Mouse (Mus musculus) ES-CJ7 (cell line): ENCODE measurements around the gene Med31.

ENCODE experiments used
- DNase-seq: peaks from one replicate; pipeline ENCODE4 v3.0.0; 2011; ENCODE audit warnings: low read depth, low spot score

Gene Med31

DNA sequence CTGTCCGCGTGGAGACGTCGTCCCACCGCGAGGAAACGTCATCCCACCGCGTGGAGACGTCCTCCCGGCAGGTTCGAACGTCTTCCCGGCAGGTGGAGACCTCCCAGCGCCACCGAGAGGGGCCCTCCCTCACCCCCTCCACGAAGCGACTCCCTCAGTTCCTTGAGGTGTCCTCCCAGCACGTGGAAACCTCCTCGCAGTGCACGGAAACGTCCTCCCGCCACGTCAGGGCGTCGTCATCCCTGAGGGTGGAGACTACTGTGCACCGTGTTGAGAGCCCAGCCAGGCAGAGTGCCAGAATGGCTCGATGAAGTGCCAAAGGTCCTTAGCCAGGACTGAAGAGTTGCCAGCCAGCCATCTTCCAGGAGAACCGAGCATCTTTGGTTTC lies at the start of gene Med31:
Med31 (minus strand) TSS at position 183 of the 388 bp plus-strand sequence.
- DNase-seq, result peak; percentile 79

DNA sequence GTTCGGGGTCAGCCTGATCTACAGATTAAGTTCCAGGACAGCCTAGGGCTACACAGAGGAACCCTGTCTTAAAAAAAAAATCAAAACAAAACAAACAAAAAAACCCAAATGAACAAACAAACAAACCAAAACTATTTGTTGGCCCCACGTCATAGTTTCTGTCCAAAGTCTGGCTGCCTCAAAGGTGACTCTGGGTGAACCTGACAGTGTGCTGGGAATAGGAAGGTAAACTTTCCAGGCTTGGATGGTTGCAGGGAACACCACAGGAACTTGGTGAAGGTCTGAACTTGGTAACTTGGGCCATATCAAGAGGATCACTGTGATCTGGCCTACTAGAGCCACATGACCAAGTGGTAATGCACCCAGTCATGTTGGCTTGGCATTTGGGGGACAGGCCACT lies 41.0 kb upstream of the Med31 start:
- no peak for DNase-seq

DNA sequence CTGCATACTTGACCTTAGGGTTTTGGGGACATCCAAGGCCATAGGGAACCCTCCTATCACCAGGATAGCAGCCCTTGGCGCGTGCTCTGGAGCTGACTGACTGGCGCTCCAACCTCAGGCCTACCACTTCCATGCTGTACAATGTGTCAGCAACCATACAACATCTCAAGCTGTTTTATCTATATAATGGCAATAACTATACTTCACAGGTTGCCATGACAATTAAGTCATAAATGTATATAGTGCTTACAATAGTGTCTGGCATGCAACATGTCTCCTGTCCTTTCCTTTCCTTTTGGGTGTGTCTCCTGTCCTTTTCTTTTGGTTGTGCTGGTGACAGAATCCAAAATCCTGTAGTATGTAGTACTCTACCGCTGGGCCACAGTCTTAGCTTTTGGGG lies 40.2 kb upstream of the Med31 start:
- no peak for DNase-seq

DNA sequence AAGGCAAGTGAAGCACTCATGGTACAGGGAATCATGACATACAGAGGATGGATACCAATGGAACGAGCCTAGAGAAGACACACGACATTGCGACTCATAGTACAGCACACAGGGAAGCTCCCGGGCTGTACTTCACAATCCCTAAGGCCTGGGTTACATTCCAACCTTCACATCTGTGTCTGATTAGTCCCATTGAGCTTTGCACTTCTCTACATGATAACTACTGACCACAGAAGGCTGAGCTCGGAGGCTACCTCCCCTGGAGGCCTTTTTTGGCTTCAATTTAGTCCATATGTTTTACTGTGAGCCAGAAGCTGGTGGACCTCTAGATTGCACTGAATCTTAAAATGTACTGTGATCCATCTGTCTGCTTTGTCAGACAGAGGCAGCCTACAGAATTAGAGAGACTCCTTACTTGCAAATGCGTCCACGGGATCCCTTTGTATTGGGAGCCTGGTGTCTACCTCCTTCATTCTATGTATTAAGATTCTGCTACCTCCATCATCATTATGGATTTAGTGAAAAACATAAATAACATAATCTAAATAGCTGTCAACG lies 29.9 kb upstream of the Med31 start:
- DNase-seq, result no peak

DNA sequence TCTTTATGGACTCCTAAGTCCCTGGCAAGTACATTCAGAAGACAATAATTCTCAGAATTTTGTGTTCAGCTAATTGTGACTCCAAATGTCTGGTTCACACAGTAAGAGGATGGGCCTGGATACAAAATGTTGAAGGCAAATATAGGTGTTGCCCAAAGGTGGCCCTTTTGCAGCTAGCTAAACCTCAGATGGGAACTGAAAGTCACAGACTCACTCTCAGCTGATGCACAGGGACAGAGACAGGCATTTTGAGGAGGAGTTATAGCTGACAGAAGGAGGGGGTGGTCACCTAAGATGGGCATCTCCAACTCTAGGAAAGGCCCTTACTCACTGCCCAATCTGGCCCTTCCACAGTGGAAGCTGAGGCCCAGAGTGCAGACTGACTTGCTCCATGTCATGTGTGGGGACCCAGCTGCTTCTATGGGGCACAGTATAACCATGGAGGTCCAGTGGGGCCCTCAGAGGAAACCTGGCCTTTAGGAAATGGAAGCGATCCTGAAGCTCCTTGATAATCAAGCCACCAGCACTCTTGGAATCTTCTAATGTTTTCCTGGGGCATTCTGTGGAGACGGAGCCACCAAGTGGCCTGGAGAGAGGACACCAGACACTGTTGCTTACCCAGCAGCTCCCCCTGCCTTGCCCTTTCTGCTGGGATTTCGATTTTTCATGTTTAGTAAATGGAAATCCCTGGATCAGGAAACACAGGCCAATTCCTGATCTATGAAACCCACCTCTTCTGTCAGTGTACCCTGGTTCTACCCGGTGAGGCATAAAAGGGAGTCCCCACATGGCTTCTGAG lies 24.9 kb upstream of the Med31 start:
- no peak for DNase-seq

DNA sequence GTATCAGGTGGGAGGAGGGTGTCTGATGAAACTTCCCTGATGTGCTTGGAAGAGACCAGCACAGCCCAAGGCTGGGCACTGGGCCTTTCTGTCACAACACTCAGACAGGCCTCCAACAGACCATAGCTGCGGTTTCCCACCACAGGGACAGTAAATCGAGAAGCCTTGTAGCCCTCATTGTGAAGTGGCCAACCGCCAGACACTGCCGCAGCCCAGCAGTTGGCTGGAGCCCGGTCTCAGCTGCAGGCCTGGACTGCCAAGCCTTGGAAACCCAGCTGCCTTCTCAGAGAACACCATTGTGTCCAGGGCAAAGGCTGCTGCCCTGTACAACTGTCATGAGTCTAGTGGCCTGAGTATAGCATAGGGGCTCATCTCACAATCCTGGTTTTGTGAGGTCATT lies 18.6 kb upstream of the Med31 start:
- no peak for DNase-seq

DNA sequence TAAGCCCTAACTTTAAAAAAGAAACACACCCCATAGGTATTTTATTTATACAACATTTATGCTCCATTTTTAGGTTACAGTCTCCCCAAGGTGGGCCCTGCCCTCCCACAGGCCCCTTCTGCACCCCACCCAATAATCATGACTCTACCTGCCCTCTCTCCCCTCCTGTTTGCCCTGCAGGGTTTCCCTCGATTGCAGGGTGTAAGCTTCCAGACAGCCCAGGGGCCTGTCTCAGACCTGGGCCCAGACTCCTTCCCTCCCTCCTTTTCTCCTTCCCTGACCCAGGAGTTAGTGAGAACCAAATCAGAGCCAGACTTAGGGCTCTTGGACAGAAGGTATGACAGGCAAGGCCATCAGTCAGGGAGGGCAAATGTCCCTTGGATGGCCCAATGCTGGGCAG lies 17.6 kb upstream of the Med31 start:
- no peak for DNase-seq

DNA sequence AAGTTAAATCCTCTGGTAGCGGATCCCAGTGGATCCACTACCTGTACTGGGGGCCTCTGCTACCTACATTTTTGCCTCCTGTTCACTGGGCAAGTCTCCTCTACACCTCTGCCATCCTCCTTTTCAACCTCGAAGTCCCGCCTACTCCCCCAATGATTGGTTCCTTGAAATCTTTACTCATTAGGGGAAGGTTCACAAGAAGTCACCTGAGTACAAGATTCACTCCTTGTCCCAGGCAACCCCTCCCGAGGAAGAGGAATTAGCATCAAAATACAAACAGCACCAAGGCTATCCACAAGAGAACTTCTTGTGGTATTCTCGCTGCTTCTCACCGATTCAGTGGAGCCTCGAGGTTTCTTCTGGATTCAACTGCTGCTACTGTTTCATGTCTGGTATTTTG lies 16.7 kb upstream of the Med31 start:
- peak; percentile 63 for DNase-seq

DNA sequence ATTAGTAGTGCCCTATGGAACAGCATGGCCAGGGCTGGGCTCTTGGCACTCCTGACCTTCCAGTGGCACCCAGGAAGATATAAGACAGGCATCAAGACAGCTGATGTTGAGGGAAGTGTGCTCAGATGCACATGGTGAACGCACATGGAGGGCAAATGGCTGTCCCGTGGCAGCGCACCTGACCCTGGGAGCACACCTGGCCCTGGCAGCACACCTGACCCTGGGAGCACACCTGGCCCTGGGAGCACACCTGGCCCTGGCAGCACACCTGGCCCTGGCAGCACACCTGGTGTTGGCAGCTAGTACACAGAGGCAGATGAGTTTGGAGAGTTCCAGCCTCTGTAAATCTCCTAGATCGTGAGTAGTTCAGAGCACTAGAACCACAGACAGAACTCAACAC lies 13.1 kb upstream of the Med31 start:
- DNase-seq, result no peak

DNA sequence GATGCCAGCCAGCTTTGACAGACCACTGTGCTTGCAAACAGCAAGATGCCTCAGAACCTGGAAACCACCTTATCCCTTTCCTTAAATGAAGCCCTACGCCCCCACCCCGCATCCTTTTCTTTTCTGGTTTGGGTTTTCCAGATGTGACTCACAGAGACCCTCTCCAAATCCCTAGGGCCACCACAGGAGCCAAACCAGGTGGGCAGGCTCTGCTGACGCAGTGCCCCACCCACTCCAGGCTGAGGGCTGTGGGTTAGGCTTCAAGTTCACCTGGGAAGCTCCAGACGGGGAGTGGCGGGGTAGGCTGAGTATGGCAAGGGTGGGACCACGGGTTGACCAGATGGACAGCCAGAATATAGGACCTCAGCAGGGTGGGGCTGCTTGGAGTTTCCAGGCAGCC lies 11.5 kb upstream of the Med31 start:
- DNase-seq, result no peak

DNA sequence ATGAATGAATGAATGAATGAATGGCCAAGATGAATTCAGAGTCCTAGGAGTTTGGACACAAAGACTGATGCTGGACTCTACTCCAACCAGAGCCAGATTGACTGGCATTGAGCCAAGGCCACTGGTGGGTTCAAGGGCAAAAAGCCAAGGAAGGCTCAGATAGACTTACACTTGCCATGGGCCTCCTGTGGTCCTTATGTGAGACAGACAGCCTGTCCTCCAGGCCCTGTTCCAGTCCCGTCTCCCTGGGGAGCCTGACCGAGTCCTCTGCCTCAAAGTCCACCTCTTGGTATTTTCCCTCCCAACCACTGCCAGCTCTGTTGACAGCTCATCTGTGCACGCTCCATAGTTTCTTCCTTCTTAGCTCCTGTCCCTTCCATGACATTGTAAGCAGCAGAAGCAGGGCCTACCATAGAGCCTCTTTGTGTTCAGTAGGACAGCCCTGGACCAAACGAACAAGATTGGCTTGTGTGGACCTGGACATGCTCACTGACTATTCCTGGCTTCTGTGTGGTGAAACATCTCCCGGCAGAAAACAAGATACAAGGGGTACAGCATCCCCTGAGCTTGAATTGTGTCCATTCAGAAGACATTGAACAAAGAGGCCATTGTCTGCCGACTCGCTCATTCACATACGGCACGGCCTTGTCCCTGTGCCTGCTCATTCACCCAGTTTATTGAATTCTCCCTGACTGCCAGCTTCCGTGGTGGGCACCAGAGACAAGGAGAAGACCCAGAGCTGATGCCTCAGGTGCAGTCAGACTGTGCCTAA lies 10.8 kb upstream of the Med31 start:
- DNase-seq, result no peak

DNA sequence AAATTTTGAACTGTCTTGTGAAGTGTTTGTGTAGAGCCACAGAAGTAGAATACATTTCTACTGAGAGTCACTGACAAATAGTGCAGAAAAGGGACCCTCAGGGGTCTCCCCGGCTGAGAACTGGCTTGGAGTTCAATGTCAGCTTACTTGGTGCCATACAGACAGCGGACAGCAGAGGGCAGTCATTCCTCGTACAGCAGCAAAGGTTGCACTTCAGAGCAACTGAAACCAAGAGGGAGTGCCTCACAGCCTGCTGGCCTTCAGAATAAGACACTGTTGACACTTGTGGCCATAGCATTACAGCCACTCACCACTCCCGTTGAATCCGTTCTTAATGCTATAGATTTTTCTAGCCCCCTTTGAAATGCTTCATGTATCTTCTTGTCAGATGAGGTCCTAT lies 9.5 kb upstream of the Med31 start:
- peak; percentile 84 for DNase-seq

DNA sequence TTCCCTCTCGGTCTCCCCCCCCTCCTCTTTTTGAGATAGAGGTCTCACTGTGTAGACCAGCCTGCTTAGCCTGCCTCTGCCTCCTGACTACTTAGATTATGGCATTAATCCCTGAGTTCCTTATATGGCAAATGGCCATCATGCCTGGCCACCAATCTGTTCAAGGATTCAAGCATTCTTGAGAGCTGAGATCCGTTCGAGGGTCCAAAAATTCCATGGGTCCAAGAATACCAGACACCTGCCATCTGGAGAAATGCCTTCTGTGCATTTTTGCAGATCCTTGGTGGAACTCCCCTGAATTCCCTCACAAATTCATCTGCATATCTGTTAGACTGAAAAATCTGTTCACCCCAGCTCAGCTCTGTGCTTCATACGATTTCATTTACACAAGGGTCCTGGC lies 8.0 kb upstream of the Med31 start:
- no peak for DNase-seq

DNA sequence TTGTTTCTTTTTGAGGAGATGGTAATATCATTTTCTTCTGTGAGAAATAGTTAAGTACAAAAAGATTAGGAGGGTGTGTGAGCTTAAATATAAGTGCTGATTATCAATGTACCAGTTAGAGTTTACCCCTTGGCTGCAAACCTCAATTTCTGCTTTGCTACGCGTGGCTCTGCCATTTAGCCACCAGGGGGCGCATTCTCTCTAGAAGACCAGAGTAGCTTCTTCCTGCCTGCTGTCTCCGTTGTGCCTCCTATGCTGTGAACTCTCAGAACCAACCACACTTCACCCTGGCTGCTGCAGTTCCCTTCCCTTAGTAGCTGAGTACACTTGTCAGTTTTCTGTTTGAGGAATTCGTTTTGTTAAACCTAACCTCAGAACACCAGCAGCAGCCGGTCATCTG lies 5.9 kb upstream of the Med31 start:
- DNase-seq, result peak; percentile 83

DNA sequence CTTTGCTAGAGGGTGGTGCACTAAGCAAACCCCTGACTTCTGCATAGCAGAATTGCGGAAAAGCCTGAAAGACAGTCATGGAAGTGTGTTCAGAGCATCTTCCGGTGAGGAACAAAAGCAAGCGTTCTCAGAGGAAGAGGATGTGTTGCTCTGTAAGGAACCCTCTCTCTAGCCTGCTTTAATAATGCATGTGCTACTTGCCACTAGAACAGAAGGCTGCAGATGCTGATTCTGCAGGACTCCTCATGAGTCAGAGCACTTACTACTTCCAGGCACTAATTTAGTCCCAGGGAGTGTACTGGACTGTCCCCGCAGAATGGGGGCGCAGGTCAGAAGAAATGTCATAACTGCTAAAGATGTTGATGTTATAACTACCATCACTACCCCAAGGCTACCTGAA lies 1.7 kb upstream of the Med31 start:
- no peak for DNase-seq

DNA sequence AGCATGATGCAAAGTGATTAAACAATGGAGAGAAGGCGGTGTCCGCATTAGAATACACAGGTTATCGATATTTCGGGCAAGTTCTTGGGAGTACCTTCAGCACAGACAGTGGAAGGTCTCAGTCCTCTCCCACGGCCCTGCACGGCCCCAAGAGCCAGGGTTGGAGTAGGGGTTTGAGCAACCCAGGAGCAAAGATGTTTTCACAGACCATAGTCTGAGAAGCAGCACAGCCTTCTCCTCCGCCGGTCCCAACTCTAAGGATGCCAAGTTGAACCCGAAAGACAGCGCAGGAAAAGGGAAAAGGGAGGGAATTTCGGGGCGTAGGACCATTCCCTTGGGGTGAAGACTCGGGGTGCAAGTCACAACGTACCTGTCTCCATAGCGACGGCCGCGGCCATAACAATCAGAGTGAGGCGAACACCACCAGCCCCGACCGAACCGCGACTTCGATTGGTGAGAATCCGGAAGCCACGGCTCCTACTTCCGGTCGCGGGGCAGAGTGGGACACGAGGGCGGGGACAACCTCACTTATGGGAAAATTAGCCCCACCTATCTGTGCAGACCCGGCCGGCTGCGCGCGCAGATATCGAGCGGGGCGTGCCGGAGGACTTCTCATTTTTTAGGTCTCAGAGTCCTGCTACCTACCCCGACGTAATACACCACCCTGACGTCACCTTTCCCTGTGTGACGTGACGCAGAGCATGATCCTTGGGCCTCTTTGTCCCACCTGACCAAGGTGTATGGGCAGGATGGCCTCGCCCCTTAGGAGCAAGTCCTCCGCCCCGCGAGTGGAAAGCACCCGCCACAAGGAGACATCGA lies 592 bp downstream of the Med31 start:
- peak; percentile 99 for DNase-seq

DNA sequence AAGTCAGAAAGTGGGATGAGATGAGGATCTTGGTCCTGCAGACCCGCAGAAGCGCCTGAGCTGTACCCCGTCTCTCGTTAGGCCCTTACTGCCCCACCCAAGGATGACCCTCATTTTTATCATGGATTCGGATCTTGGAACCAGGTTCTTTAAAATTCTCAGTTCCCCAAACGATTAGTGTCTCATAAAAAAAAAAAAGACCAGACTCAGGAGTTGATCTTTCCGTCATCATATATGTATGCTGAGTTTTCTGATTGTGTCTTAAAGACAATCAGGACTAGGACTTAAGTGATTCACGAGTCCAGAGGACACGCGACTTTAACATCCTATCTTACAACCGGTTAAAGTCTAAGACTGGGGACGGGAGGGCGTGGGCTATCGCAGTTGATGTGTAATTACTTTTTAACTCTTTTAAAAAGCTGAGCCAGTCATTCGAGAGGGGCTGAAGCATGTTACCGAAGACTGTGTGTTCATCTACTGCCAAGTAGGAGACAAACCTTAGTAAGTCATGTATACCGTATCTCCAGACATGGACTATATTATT lies 7.5 kb downstream of the Med31 start:
- no peak for DNase-seq

DNA sequence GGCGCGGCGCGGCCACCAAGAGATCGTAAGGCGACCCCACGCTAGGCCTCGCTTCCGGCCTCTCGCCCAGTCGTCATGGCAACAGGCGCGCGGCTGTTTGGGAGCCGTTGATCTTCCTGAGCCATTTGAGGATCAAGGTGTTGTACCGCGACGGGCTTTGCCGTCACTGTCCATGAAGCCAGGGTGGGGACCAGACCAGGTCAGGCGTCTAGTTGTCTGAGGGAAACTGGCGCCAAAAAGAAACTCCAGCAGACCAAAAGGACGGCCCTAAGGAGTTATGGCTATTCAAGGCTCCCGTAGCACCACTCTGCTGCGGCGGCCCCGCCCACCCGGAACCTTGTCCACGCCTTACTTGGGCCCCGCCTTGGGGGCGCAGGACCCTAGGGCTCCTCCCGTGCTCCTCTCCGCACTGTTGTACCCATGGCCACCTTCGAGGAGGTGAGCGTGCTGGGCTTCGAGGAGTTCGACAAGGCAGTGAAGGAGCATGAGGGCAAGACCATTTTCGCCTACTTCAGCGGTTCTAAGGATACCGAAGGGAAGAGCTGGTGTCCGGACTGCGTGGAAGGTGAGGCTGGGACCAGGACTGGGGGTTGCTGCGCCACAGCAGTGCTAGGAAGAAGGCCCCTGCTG lies 8.1 kb downstream of the Med31 start, which contains the start of the genes 4933427D14Rik and Txndc17:
4933427D14Rik (minus strand) TSS at position 256 of the 630 bp plus-strand sequence.
Txndc17 (plus strand) TSS at position 344 of the 630 bp plus-strand sequence.
- DNase-seq, result peak; percentile 93

DNA sequence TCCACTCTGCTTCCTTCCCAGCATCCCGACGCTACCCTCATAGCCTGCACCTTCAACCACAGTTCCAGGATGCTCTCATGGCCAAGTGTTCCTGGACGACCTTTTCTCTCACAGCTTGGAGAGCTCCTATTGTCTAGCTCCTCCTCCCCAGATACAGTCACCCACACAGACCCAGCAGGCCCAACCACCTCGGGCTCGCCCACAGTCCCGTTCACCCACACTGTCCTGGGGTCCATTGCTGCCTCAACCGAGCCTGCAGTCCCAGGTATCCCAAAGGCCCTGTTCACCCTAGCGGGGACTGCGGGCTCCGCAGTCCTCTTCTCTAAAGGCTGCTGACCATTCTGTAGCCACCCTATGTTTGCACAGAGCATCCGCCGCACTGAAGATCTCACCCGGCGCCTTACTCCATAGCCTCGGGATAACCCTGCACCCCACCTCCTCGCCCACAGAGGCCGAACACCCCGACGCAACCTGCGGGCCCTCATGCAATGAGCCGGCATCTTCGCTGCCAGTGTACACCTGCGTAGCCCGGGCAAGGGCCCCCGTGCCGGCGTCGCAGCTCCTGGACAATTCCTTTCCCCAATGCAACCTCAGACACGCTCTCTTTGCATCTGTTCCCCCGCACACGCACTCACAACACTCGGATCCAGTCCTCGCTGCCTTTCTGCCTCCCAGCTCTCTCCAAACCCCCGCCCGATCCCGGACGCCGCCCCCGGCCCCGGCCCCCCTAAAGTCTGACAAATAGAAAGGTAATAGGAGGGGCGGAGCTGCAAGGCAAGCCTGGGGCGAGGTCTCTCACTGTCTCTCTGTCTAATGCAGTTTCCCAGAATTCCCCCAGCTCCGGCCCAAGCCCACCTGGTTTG lies 8.8 kb downstream of the Med31 start, which contains the start of gene Gm43951:
Gm43951 (minus strand) TSS at position 500 of the 863 bp plus-strand sequence.
- no peak for DNase-seq

DNA sequence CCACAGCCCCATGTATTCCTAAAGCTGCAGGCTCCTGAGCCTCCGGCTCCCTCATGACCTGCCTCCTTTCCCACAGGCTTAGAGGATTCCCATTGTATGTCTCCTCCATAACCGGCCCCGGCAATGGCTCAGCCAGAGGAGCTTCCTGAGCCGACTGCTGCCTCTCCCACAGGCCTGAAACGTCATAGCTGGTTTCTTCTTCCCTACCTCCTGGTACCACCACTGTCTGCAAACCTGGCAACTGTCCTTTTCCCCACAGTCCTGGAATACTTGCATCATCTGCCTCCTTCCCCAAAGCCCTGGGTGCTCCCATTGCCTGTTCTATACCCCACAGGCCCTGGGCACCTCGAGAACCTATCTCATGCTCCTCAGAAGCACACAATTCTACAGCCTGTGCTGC lies 10.1 kb downstream of the Med31 start:
- DNase-seq, result no peak
